Mouse (Mus musculus) small intestine, adult 2 months (tissue): ENCODE data around the gene I830077J02Rik.

Experiments used
- CTCF ChIP-seq: fragments of 200-500 bp; IDR thresholded peaks from 2 replicates; pipeline ENCODE4 v1.5.1; 2012; ENCODE audit warnings: low read depth, mild to moderate bottlenecking, control low read depth, inconsistent platforms, low read length, moderate library complexity, mixed read lengths; ENCODE audit not compliant: insufficient replicate concordance, insufficient read length; ENCODE audit errors: extremely low read depth
- POLR2A ChIP-seq: fragments of 200-500 bp; IDR thresholded peaks from 2 replicates; pipeline ENCODE4 v1.6.1; 2012; ENCODE audit warnings: low read depth, mild to moderate bottlenecking, control low read depth, inconsistent platforms, low read length, moderate library complexity

- TF ChIP-seq CTCF (no peak), POLR2A (no peak)
Observed at GRCm38 (mm10) chr3:105951348-105951747, 18.9 kb upstream of the I830077J02Rik start.
